Mouse (Mus musculus): Measurements from ENCODE around the gene Ppard. TPM values are rescaled to one million over a fixed set of nuclear protein-coding genes. Genes with fewer than 3 reads are reported as not detected.

The Ppard gene
- total RNA-seq, 2 experiments from 2014 or later = 40.1 to 66.6 TPM

DNA sequence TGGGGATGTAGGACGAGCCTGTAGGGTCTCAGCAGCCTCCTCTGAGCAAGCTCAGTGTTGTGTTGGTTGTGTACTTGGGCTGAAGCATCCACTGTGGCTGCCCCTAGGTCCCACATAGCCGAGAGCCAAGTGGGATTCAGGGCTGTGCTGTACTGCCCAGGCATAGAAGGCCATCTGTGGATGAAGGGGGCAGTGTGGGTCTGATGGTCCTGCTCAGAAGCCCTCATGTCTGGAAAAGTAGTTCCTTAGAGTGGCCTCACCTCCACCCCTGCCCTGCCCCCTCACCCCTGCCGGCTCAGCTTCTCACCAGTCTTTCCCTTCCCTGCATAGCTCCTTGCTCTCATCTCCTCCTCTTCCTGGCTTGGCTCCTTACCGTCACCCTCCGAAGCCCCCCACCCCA is 23.2 kb downstream of the Ppard start:
- no peak for DNase-seq

DNA sequence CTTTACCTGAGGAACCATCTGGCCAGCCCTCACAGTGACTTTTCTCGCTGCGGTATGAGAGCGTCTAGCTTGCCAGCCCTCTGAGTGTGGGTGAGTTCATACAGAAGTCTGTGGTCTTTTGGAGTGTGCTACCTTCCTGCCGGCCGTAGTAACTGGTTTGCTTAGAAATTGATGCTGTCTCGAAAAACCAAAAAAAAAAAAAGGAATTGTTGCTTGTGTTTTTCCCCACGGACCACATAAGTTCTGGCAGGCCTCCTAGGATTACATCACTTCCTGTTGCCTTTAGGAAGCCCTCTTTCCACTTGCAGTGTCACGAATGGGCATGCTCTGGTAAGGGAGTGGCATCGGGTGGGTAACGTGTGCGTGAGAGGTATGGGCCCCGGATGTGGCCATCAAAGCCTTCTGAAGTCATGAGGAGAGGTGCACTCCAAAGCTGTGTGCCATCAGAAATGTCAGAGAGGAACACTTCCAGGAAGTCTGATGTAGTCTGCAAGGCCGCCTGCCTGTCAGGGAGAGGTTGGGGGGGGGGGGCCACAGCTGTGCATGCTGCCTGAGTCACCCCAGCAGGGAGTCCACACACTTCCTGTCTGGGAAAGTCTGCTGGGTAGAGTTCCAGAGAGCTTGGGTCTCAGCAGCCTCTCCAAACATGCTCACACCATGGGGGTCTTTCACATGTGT is 24.3 kb downstream of the Ppard start:
- DNase-seq = peak; percentile 46 to 64

DNA sequence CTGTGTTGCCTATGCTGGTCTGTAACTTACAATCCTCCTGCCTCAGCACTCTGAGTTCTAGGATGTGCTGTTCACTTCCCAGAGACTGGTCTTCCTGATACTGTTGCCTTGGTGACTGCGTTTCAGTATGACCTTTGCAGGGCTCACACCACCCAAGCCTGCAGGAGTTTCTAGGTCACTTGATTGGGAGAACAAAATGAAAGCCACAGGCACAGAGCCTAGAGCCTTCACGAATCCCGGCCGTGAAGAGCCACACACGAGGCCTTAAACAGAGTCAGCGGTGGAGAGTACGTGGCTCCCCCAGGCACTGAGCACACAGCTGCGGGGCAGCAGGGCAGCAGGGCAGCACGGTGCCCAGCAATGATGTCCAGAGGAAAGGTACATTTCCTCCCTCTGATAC is 25.8 kb downstream of the Ppard start:
- DNase-seq = peak; percentile 51 to 65

DNA sequence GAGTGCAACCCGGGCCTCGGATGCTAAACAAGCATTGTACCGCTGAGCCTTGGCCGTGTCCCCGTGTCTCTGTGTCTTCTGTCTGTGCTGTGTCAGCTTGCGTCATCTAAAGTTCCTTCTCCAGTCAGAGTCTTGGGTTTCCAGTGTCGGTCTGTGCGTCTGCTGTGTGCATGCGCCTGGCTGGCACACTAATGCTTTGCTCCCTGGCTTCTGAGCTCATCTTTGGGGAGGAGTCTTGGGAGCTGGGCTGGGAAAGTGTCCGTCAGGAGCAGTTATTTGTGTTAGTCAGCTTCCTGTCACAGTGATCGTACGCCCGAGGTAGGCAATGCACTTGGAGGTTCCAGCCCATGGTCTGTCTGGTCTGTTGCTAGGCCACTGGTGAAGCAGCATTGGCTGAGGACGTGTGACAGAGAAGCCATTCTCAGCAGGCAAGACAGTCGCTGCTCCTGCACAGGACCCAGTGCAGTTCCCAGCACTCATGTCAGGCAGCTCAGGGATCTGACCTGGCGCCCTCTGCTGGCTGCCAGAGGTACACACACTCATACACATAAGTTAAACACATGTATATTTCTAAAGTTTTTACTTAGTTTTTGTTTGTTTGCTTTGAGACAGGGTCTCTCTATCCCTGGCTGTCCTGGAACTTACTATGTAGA is 27.5 kb downstream of the Ppard start:
- peak in 1 of 2 experiments; percentile 47 for DNase-seq

DNA sequence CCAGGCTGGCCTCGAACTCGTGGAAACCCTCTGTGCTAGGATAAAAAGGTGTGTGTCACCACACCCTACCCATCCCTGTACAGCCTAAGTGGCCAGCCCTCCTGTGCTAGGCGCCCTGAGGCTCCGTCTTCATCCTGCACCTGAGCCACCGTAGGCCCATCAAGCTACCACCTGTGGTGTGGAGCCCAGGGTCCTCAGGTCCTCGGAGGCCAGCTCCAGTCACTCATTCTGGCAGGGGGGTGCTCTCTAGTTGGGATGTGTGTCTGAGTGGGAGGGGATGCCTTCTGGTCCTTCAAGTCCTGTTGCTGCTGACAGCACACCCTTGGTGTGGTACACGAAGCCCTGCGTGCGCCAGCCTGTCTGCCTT is 28.0 kb downstream of the Ppard start:
- DNase-seq = no peak

DNA sequence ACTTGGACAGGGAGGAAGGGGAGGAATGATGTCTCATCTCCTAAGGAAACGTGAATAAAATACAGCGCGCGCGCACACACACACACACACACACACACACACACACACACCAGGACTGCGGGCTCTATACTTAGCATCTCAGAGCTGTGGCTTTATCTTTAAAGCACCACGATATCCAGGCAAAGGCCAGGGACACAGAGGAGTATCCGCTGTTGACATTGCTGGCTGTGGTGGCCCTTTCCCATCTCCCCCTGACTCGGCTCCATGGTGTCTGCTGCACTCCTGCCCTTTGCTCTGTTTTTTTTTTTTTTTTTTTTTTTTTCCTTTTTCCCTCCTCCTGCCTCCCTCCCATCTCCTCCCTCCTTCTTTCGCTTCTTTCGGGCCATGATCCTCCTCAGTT is 29.3 kb downstream of the Ppard start:
- DNase-seq = no peak

DNA sequence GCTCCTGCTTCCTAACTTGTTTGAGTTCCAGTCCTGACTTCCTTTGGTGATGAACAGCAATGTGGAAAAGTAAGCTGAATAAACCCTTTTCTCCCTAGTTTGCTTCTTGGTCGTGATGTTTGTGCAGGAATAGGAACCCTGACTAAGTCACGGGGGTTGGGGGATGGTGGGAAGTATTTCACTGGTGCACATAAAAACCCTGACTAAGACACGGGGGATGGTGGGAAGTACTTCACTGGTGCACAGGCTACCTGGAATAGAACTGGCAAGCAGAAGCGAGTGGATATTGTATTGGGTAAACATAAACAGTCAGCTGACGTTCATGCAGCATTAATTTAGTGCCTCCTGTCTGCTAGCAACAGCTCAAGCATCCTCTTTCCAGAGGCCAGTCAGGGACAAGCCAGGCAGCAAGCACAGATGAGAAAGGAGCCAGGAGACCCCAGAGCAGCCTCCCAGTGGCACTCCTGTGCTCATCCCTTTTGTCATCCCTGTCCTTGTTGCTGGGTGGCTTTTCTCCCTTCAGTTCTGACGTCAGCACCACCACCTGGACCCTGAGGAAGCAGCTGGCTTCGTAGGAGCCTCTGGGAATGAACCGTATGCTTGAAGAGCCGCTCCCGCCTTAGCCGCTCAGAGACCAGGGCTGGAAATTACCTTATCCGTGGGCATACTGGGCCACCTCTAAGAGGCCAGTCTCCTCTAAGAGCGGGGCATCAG is 30.8 kb downstream of the Ppard start:
- no peak for DNase-seq

DNA sequence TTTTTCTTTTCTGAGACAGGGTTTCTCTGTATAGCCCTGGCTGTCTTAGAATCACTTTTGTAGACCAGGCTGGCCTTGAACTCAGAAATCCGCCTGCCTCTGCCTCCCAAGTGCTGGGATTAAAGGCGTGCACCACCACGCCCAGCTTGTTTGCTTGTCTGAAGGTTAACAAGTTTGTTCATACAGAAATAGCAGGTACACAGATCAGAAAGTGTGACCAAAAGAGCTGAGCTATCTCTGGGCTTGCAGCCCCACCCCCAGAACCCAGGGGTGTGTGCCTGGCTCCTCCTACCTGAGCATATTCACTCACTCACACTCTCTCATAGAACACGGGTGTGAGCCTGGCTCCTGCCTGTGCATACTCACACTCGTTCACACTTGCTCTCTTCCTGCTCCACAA is 34.8 kb downstream of the Ppard start:
- DNase-seq = no peak

DNA sequence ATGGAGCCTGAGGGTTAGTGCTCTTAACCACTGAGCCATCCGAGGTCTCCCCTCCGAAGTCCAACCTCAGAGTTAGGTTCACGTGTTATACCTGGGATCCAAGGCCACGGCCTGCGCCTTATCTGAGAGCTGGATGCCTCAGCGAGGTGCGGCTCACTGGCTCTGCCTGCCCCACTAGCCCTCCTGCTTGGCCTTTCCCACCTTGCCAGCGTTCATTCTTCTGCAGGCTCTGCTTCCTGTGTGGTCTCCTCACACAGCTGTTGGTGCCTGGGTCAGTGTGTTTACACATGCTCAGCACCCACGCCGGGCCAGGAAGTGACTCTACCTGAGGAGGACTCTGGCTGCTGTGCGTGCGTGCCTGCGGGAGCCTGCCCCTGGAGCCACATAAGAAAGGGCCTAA is 37.7 kb downstream of the Ppard start:
- DNase-seq = no peak

DNA sequence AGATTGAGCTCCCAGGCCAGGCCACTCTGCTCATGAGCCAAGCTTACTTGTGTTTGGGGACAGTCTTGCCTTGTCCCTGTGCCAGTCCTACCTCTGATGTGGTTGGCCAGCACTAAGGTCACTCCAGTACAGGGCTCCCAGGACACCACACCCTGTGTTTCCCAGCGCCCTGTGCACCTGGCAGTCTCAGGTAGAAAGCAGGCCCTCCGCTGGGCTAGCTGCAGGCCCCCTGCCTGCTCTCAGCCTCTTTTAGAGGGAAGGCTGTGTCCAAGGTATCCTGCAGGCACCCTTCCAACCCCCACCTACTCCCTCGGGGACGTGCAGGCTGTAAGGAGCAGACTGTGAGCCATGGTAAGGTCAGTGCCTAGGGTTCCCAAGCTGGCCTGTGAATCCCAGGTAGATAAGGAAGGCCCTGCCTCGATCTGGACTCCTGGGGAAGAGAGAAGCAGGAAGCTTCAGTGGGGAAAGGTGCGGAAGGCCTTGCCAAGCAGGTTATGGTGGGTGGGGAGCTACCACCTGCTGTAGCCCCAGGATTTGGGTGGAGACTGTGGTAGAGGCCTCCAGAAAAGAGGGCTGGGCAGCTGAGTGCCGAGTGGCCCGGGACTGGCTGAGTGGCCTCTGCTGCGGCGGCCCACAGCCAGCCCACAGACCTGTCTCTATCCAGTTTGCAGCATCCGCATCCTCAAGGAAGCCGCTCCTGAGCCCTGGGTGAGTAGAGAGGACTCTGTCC is 39.2 kb downstream of the Ppard start:
- DNase-seq = no peak

DNA sequence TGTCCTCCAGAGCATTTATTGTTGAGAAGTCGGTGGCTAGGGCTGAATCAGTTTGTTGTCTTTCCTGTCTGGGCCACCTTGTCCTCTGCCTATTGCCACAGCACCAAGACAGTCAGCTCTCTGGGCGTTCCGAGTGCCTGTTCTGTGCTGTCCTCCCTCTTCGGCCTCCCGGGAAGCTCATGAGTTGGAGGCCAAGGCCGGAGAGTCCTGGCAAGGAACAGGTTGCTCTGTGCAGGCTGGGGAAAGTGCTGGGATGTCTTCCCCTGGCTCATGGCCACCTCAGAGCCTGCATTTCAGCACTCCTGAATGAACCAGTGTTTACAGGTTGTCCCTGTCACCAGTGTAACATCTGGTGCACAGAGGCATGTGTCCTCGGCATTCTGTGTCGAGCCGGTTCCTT is 39.8 kb downstream of the Ppard start:
- DNase-seq = peak; percentile 69 to 71

DNA sequence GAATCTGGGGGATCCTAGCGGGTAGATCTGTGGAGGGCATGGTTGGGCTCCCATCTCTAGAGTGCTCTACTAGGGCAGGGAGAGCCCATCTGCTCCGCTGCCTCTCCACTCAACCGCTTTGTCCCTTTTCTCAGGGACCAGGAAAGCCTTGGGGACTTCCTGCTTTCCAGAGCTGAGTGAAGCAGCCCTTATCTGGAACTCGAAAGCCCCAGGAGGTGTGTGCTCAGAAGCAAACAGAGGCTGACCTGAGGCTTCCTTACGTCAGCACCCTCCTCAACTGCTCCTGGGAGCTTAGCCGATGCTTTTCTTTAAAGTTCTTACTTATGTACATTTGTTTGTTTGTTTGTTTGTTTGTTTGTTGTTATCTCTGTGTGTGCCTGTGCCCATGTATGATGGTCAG is 40.3 kb downstream of the Ppard start:
- no peak for DNase-seq

DNA sequence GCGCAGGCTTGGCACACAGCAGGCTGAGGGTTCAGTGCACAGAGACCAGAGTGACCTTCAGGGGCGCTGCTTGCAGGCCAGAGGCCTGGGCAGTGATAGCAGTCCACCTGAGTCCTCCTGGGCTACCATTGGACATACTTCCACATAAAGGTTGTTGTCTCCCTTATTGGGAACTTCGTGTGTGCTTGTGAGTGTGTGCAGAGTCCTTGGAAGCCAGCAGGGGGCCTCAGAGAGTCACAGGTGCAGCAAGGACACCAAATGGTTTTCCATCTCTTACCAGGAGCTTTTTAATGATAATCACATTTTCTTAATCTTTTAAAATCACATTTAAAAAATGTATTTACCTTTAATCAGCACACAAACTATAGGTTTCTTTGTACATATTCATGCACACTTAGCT is 42.2 kb downstream of the Ppard start:
- DNase-seq = peak; percentile 57 to 65

DNA sequence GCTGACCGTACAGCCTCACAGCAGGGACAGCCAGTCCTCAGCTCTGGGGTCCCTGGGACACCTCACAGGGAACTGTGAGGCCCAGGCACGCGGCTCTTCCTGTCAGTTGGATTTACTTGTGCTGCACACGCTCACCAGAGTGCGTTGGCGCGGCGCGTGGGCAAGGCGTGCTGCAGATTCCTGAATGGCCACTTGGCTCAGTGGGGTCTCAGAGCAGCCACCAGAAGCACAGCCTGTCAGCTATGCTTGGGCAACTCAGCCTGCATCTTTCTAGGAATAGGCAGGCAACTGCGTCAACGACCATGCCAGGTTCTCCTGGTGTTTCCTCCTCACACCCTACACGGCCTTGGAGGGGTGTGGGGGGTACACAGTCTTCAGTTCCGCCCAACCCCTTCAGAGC is 44.7 kb downstream of the Ppard start:
- DNase-seq = no peak

DNA sequence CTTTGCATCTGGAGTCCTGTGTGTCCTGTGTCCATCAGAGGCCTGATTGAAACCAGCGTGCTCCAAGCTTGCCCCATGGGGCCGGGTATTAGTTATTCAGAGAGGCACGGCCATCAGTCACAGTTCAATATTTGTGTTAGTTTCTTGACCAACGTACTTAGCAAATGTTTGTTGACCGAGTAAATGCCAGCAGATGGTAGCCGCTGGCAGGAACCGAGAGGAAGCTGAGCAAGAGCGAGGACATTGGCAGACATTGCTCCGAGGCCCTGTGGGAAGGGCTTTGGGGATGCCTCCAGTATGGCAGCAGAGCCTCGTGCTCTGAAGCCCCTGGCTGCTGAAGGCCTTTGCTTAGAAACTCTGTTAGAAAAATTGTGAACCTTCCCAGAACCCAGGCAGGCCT is 45.2 kb downstream of the Ppard start:
- no peak for DNase-seq

DNA sequence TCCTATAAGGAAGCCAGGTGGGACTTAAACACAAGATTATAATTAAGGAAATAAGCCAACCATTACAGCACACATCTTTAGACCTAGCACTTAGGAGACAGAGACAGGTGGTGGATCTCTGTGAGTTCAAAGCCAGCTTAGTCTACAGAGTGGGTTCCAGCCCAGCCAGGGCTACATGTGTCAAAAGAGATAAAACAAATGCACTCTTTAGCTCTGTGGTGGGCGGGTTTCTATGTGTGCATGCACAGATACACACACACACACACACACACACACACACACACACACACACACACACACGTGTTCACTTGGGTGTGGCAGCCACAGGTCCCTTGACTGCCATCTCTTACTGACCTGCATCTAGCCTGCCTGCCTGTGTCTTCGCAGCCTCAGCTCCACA is 45.7 kb downstream of the Ppard start:
- DNase-seq = no peak

DNA sequence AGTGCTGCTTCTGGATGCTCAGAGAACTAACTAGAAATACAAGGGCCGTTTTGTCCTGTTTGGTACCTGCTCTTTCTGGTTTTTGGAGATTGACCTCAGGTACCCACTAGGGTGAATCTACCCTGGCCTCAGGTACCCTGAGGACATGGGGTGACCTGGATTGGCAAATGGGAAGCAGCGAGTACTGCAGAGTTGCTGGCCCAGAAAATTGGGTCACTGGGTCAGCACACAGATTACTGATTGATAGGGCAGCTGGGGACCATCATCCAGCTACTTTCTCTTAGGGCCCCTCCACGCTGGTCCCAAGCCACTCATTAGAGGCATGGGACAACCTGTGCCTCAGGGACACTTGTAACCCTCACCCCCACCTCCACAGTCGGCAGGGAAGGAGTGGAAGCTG is 46.7 kb downstream of the Ppard start:
- no peak for DNase-seq

DNA sequence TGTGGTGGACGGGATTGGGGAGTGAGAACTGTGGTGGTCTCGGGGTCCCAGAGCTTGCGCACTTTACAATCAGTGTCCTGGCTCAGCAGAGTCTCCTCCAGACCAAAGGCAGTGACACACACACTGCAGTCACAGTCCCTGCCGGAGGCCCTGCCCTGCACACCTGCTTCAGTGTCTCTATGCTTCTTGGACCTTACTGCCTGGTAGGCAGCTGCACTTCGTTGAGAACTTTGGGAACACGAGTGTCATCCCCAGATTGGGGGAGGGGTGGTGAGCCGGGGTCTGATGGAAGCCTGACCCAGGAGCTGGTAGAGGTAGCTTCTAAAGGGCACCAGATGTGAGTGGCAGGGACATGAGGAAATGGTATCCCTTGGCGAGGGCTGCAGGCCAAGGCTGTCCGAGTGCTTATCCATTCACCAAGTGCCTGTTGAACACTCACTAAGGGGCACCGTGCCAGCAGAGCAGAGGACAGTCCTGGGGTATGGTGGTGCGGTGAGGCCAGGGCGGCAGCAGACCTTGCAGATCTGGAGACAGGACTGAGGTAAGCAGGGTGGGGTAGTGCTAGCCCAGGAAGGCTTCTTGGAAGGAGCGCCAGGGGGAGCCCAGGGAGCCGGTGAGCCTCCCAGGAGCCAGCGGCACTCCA is 47.4 kb downstream of the Ppard start:
- DNase-seq = peak; percentile 94 to 95

DNA sequence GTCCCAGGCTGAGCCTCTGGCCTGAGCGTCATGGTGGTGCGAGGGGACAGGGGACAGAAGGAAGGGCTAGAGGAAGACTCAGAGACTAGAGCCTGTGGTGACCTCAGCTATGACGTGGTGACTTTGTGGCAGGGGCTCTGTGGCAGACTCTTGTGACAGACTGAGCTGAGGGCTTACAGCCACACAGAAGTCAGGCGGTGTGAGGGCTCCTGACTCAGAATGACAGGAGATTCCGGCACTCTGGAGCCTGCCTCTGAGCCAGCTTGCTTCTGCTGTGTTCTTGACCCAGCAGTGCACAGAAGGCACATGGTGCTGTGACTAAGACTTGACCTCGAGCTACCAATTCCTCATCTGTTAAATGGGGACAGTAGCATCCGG is 47.9 kb downstream of the Ppard start:
- DNase-seq = peak; percentile 75 to 84

DNA sequence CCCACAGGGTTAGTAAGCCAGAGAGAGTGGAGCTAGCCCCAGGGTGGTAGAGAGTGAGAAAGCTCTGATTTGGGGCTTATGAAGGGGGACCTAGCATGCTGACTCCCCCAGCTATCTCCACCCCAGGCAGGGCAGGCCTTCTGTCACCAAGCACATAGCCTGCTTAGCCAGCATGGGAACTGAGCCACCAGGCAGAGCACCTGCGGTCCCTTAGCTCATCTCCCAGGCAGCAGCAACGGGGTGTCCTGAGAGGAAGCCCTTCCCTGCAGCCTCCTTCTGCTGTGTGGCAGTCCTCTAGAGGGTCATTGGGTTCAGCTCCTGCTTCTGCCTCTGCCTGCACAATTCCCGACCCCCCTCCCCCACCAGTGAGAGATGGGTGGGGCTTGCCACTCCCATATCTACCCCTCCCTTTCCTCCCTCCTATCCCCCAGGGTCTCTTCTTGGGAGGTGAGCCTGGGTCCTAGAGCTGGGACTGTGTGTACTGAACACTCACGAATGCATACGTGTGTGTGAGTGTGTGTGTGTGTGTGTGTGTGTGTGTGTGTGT is 48.4 kb downstream of the Ppard start:
- no peak for DNase-seq

DNA sequence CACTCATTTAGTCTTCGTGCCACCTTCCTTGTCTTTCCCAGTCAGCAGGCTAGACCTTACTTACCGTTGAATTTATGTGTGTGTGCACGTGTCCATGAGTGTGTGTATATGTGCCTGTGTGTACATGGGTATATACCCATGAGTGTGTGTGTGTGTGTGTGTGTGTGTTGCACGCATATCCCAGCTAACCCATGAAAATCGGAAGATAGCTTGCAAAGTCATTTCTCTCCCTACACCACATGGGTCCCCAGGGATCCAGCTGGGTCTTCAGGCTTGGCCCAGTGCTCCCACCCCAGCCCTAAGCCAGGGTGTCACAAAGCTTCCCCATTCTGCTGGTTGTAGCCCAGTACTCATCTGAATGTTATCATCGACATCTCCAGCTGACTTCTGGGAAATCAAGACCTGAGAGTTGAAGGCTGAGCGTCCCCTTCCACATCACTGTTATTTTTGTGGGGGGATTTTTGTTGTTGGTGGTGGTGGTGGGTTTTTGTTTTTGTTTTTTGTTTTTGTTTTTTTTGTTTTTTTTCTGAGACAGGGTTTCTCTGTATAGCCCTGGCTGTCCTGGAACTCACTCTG is 49.5 kb downstream of the Ppard start:
- DNase-seq = no peak

DNA sequence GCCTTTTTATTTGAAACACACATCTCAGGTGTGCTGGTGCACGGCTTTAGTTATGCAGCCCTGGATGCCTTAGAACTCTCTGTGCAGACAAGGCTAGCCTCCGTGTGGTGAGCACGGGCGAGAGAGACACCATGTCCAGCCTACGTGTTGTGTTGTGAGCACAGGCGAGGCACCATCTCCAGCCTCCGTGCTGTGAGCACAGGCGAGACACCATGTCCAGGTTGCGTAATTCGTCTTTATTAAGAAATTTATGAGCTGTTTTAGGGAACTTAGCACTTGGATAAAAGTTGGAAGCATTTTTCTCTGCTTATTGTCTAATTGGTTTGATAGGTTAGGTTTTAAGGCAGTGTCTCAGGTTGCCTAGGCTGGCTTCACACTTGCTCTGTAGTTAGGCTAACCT is 50.7 kb downstream of the Ppard start:
- no peak for DNase-seq
